Comparison of ENCODE assay signal across 8 mouse cellular contexts in genomic region chrX:139610033-139610764, GRCm38 (mm10). TPM values are rescaled to one million over a fixed set of nuclear protein-coding genes. Genes with fewer than 3 reads are reported as not detected.
DNase-seq lines count a peak whose midpoint lies in the region; ATAC-seq and TF ChIP-seq lines count a peak whose summit lies in the region.

No protein-coding gene starts in this region.

- no peaks in the 10 kb centered on the region; the same call in 1 of the 2 replicates for H3K27me3 ChIP-seq in ES-Bruce4 (ENCODE audit: control insufficient read depth, insufficient read depth, low read length, poor library complexity, severe bottlenecking)
- H3K27me3 ChIP-seq in forebrain, embryonic 12.5 days: peaks cover 28% of the 10 kb centered on the region
- H3K27me3 ChIP-seq in heart, embryonic 16.5 days (ENCODE audit: control insufficient read depth, insufficient read depth, low read length): no peaks in the 10 kb centered on the region
- H3K27me3 ChIP-seq in liver, embryonic 13.5 days: peaks cover 12% of the 10 kb centered on the region; the same call in 1 of the 2 replicates
- no peaks in the 10 kb centered on the region for H3K27me3 ChIP-seq in stomach, embryonic 14.5 days (ENCODE audit: control insufficient read depth, insufficient read depth, low read length)

- TF ChIP-seq POLR2A in ES-Bruce4 (IDR thresholded peaks at IDR 0.05; ENCODE audit: insufficient read depth, low read length): peak; percentile 17

- TF ChIP-seq EP300 in ES-Bruce4 (IDR thresholded peaks at IDR 0.05; ENCODE audit: insufficient read depth, low read depth, low read length): no peak

- peak; percentile 96 for ATAC-seq in cerebellum, adult (ENCODE audit: insufficient number of reproducible peaks, low FRiP score, low TSS enrichment)
- ATAC-seq in forebrain, embryonic 12.5 days (ENCODE audit: low FRiP score): peak; percentile 98
- ATAC-seq in heart, embryonic 16.5 days (replicated peaks; ENCODE audit: extremely low read depth, insufficient read depth, low FRiP score): peak; percentile 95
- peak; percentile 97 for ATAC-seq in liver, embryonic 13.5 days (ENCODE audit: low read depth)
- ATAC-seq in stomach, embryonic 14.5 days (ENCODE audit: insufficient number of reproducible peaks, insufficient read depth, low FRiP score, low read depth): peak; percentile 96

- H3K9me3 ChIP-seq in ES-Bruce4 (replicated peaks; ENCODE audit: control insufficient read depth, insufficient read depth, low read length, poor library complexity, severe bottlenecking): no peaks in the 10 kb centered on the region
- no peaks in the 10 kb centered on the region for H3K9me3 ChIP-seq in forebrain, embryonic 12.5 days
- H3K9me3 ChIP-seq in heart, embryonic 16.5 days (replicated peaks; ENCODE audit: control insufficient read depth, low read length): no peaks in the 10 kb centered on the region
- H3K9me3 ChIP-seq in liver, embryonic 13.5 days (replicated peaks): no peaks in the 10 kb centered on the region
- H3K9me3 ChIP-seq in stomach, embryonic 14.5 days (ENCODE audit: control insufficient read depth, low read depth, low read length): no peaks in the 10 kb centered on the region

- H3K36me3 ChIP-seq in ES-Bruce4 (ENCODE audit: control insufficient read depth, insufficient read depth, low read length, poor library complexity, severe bottlenecking): no peaks in the 10 kb centered on the region
- no peaks in the 10 kb centered on the region for H3K36me3 ChIP-seq in forebrain, embryonic 12.5 days (replicated peaks)
- no peaks in the 10 kb centered on the region for H3K36me3 ChIP-seq in heart, embryonic 16.5 days (ENCODE audit: control insufficient read depth, insufficient read depth)
- no peaks in the 10 kb centered on the region for H3K36me3 ChIP-seq in liver, embryonic 13.5 days
- H3K36me3 ChIP-seq in stomach, embryonic 14.5 days (ENCODE audit: control insufficient read depth, insufficient read depth, low read length): no peaks in the 10 kb centered on the region

- no peak for TF ChIP-seq CTCF in ES-Bruce4 (IDR thresholded peaks at IDR 0.05; ENCODE audit: low read depth, low read length)

- peak overlapping the region; percentile 66 for H3K4me2 ChIP-seq in forebrain, embryonic 12.5 days
- H3K4me2 ChIP-seq in heart, embryonic 16.5 days (ENCODE audit: low read depth, low read length): peak overlapping the region; percentile 67
- H3K4me2 ChIP-seq in liver, embryonic 13.5 days: peak overlapping the region; percentile 86
- peak overlapping the region; percentile 59 for H3K4me2 ChIP-seq in stomach, embryonic 14.5 days (replicated peaks; ENCODE audit: low read depth, low read length)

- H3K9ac ChIP-seq in ES-Bruce4 (ENCODE audit: low read depth, poor library complexity, severe bottlenecking): peak overlapping the region; percentile 81
- H3K9ac ChIP-seq in forebrain, embryonic 12.5 days: peak overlapping the region; percentile 53
- H3K9ac ChIP-seq in heart, embryonic 16.5 days (ENCODE audit: low read length): peak overlapping the region; percentile 78
- peak overlapping the region; percentile 75 for H3K9ac ChIP-seq in liver, embryonic 13.5 days
- H3K9ac ChIP-seq in stomach, embryonic 14.5 days (replicated peaks; ENCODE audit: low read depth, low read length): 0 out of 2 replicates have a peak overlapping the region, but pooled peaks have one; percentile 36

- 20% methylated on average over 31 of the region's 44 CpGs for WGBS in forebrain, embryonic 12.5 days
- WGBS in heart, embryonic 16.5 days: 10% methylated on average over 44 of the region's 44 CpGs
- 10% methylated on average over 44 of the region's 44 CpGs for WGBS in liver, embryonic 13.5 days (ENCODE audit: insufficient replicate concordance)
- WGBS in stomach, embryonic 14.5 days: 11% methylated on average over 34 of the region's 44 CpGs

- H3K4me3 ChIP-seq in ES-Bruce4 (ENCODE audit: low read depth, low read length): peak overlapping the region; percentile 98
- peak overlapping the region; percentile 56 for H3K4me3 ChIP-seq in forebrain, embryonic 12.5 days (replicated peaks)
- peak overlapping the region; percentile 73 for H3K4me3 ChIP-seq in heart, embryonic 16.5 days (ENCODE audit: low read length)
- peak overlapping the region; percentile 71 for H3K4me3 ChIP-seq in liver, embryonic 13.5 days (replicated peaks)
- H3K4me3 ChIP-seq in stomach, embryonic 14.5 days (ENCODE audit: low read depth, low read length): peak overlapping the region; percentile 49

- peak overlapping the region; percentile 91 for H3K27ac ChIP-seq in ES-Bruce4 (ENCODE audit: insufficient read depth, low read length)
- H3K27ac ChIP-seq in forebrain, embryonic 12.5 days: no peak overlapping the region
- peak overlapping the region; percentile 72 for H3K27ac ChIP-seq in heart, embryonic 16.5 days (ENCODE audit: low read length)
- peak overlapping the region; percentile 57 for H3K27ac ChIP-seq in liver, embryonic 13.5 days
- H3K27ac ChIP-seq in stomach, embryonic 14.5 days (ENCODE audit: low read length): no peak overlapping the region

- DNase-seq in kidney, postnatal 25 days: peak; percentile 85 to 94
- DNase-seq in liver, embryonic 13.5 days: peak; percentile 83
- DNase-seq in natural killer cell, adult 2 months (ENCODE audit: low spot score in 2 of 2): peak; percentile 47 to 55

- H3K4me1 ChIP-seq in ES-Bruce4 (ENCODE audit: control insufficient read depth, insufficient read depth, low read length): peaks cover 1% of the 10 kb centered on the region
- no peaks in the 10 kb centered on the region for H3K4me1 ChIP-seq in forebrain, embryonic 12.5 days
- no peaks in the 10 kb centered on the region for H3K4me1 ChIP-seq in heart, embryonic 16.5 days (ENCODE audit: control insufficient read depth, insufficient read depth, low read length)
- H3K4me1 ChIP-seq in liver, embryonic 13.5 days (replicated peaks): peaks cover 4% of the 10 kb centered on the region; the same call in 1 of the 2 replicates
- no peaks in the 10 kb centered on the region for H3K4me1 ChIP-seq in stomach, embryonic 14.5 days (ENCODE audit: control insufficient read depth, insufficient read depth, low read length)

RNA-seq across cellular contexts. Expression of gene Rnf128, which starts 47.1 kb away (rescaled TPM):
- polyA plus RNA-seq in ES-Bruce4 (2011; ENCODE audit: insufficient read depth, insufficient read length, low read depth, missing spikeins): 19.5 and 21.7 TPM in 2 replicates
- polyA plus RNA-seq in forebrain, embryonic 12.5 days (2016; fragmentation: Nextera tagmentation; extraction: Ambion mirVana): 1.1 and 1.4 TPM in 2 replicates
- polyA plus RNA-seq in heart, embryonic 16.5 days (2015; fragmentation: Nextera tagmentation; extraction: Ambion mirVana): 36.0 and 37.1 TPM in 2 replicates
- 34.1 and 40.5 TPM in 2 replicates for polyA plus RNA-seq in liver, embryonic 13.5 days (2015; fragmentation: Nextera tagmentation; extraction: Ambion mirVana)
- 28.5 and 33.8 TPM in 2 replicates for polyA plus RNA-seq in stomach, embryonic 14.5 days (2014; fragmentation: Nextera tagmentation; extraction: Ambion mirVana)

Comparison
In these comparisons a context has a peak if more than half of its experiments do, and no peak if none do; other contexts are left out.
1. H3K27ac ChIP-seq: peak in ES-Bruce4 (single experiment), heart, embryonic 16.5 days (single experiment) and liver, embryonic 13.5 days (single experiment); none in forebrain, embryonic 12.5 days (single experiment) and stomach, embryonic 14.5 days (single experiment).
2. Peak in every context shown above with its lines, with median percentiles within 50 percentile points of each other: H3K4me3 ChIP-seq, H3K9ac ChIP-seq, ATAC-seq, H3K4me2 ChIP-seq and DNase-seq.